Mouse (Mus musculus): Measurements from ENCODE around the gene Shroom4.
A peak's percentile ranks its signal among the peaks of the same experiment; 100 is the strongest.

Shroom4 gene

GRCm38 (mm10) chrX:6495456-6495855 is 95.8 kb downstream of the Shroom4 start:
- no peak for DNase-seq (ENCODE audit: low read depth, low spot score)

- no peak for DNase-seq (ENCODE audit: low read depth, low spot score)
Measured at GRCm38 (mm10) chrX:6496374-6496773, 96.7 kb downstream of the Shroom4 start.

- no peak for DNase-seq (ENCODE audit: low read depth, low spot score)
Measured at GRCm38 (mm10) chrX:6501850-6502249, 102.2 kb downstream of the Shroom4 start.

GRCm38 (mm10) chrX:6517217-6517616 is 117.6 kb downstream of the Shroom4 start:
- DNase-seq (ENCODE audit: low read depth, low spot score) = no peak

GRCm38 (mm10) chrX:6518421-6518820 is 118.8 kb downstream of the Shroom4 start:
- no peak for DNase-seq (ENCODE audit: low read depth, low spot score)

- peak; percentile 9 for DNase-seq (ENCODE audit: low read depth, low spot score)
Measured at GRCm38 (mm10) chrX:6522935-6523334, 123.3 kb downstream of the Shroom4 start.

- DNase-seq (ENCODE audit: low read depth, low spot score) = no peak
Measured at GRCm38 (mm10) chrX:6536636-6537035, 137.0 kb downstream of the Shroom4 start.

- no peak for DNase-seq (ENCODE audit: low read depth, low spot score)
Measured at GRCm38 (mm10) chrX:6537689-6538088, 138.0 kb downstream of the Shroom4 start.

- DNase-seq (ENCODE audit: low read depth, low spot score) = no peak
Measured at GRCm38 (mm10) chrX:6565066-6565465, 165.4 kb downstream of the Shroom4 start.

GRCm38 (mm10) chrX:6574511-6574910 is 174.9 kb downstream of the Shroom4 start:
- DNase-seq (ENCODE audit: low read depth, low spot score) = no peak

- no peak for DNase-seq (ENCODE audit: low read depth, low spot score)
Measured at GRCm38 (mm10) chrX:6577001-6577400, 177.3 kb downstream of the Shroom4 start.

- DNase-seq (ENCODE audit: low read depth, low spot score) = no peak
Measured at GRCm38 (mm10) chrX:6580671-6581070, 181.0 kb downstream of the Shroom4 start.

GRCm38 (mm10) chrX:6581181-6581580 is 181.5 kb downstream of the Shroom4 start:
- DNase-seq (ENCODE audit: low read depth, low spot score) = no peak

- DNase-seq (ENCODE audit: low read depth, low spot score) = no peak
Measured at GRCm38 (mm10) chrX:6582646-6583045, 183.0 kb downstream of the Shroom4 start.

- DNase-seq (ENCODE audit: low read depth, low spot score) = no peak
Measured at GRCm38 (mm10) chrX:6594183-6594582, 194.5 kb downstream of the Shroom4 start.

- DNase-seq (ENCODE audit: low read depth, low spot score) = no peak
Measured at GRCm38 (mm10) chrX:6654024-6654423, 254.4 kb downstream of the Shroom4 start.

- DNase-seq (ENCODE audit: low read depth, low spot score) = no peak
Measured at GRCm38 (mm10) chrX:6658820-6659324, 259.2 kb downstream of the Shroom4 start.
